Mouse (Mus musculus): ENCODE measurements at regions not wholly inside any gene's neighbourhood (a gene's known extent, or its start where the extent isn't known, plus 50 kb on each side); places are given as distances from the start of the nearest gene placed in this dataset.

DNA sequence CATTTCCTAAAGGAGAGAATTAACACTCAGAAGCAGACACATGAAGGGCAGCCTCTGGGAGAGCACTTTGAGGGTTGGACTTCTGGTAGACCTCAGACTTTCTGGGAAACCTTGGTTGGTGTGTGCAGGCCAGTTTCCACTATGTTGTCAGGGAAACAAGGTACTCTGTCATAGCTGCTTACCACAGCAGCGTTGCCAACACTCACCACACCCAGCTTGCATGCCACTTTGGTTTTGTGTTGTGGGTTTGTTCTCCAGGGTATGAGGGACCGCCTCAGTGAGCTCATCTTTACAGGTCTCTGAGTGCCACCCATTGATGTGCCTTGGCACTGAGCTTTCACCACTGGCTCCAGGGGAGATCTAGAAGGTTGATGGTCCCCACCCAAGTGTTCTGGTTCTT is 62.8 kb upstream of the Ywhaq start:
- DNase-seq, result no peak

- DNase-seq, result no peak
These were observed 61.8 kb upstream of the Ywhaq start for GRCm38 (mm10) chr12:21479251-21479650.

DNA sequence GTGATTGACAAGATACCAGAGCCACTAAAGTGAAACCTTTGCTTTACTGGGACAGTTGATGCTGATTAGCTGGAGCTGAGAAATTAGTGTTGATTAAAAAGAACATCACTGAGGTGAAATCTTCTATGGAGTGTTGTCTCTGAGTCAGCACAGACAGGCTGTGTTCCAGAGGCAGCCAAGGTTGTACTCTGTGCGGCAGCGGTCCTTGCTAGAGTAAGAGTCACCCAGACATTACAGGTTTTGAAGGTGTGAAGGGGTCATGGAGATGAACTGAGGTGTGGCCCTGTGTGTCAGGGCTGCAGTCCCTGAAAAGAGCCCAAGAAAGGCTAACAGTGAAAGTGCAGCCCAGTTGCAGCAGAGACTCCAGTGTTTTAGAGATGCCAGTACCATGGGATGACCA is 59.1 kb upstream of the Ywhaq start:
- DNase-seq, result no peak

GRCm38 (mm10) chr12:21472951-21473710 is 55.7 kb upstream of the Ywhaq start:
- DNase-seq, result no peak

DNA sequence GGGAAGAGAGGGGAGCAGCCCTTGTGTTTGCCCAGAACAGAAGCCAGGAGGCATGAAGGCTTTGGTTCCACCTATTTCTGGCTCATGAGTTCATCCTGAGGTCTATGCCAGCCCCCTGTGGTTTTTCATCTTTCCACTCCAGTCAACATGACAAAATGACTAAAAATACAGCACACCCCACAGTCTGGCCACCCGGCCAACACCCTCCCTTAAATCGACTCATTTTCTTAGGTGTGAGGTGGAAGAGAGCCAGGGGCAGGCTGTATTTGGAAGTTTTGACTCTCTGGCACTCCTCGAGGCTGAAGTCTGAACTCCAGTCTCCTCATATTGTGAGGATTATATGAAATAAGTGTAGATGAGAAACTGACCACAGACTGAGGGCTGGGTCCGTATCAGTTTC is 55.0 kb upstream of the Ywhaq start:
- DNase-seq, result peak; percentile 97

DNA sequence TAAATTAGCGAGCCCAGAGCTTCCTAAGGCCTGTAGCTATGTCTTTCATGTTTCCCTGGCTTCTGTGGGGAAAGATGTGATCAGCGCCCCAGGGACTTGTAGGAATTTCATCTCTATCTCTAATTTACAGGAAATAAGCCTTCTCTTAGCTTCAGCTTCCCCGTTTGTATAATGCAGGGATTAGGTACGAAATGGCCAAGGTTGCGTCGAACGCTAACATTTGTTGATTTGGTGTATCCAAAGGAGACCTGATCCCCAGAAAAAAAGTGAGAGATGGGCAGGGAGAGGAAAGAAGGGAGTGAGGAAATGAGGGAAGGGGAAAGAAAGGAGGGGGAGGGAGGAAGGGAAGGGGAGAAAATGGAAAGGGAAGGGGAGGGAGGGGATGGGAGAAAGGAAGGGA is 54.5 kb upstream of the Ywhaq start:
- DNase-seq, result no peak

DNA sequence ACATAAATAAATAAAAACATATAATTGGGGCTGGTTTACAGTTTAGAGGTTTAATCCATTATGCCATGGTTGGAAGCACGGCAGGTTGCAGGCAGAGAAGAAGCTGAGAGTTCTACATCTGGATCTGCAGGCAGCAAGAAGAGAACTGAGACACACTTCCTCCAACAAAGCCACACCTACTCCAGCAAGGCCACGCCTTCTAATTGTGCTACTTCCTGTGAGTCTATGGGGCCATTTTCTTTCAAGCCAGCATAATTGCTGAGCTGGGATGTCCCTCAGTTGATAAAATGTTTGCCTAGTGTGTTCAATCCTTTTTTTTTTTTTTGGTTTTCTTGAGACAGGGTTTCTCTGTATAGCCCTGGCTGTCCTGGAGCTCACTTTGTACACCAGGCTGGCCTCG is 52.8 kb upstream of the Ywhaq start:
- no peak for DNase-seq
